Mouse (Mus musculus) heart, embryonic 15.5 days (tissue): ENCODE data around the gene Anks1b. TPM values are rescaled to one million over a fixed set of nuclear protein-coding genes. Genes with fewer than 3 reads are reported as not detected.

Experiments used
- ATAC-seq: fragments of 200-750 bp; cut with Nextera tagmentation; replicated peaks from 2 replicates; pipeline ENCODE4 v1.8.0; 2017; ENCODE audit warnings: low read depth, moderate TSS enrichment; ENCODE audit not compliant: insufficient number of reproducible peaks, insufficient read depth, low FRiP score
- H3K27ac ChIP-seq: fragments of 300-500 bp; sonication (generic); 2 replicates; pipeline ENCODE4 v1.5.1; 2015; ENCODE audit warnings: mild to moderate bottlenecking, inconsistent platforms
- H3K27me3 ChIP-seq: fragments of 300-500 bp; sonication (generic); 2 replicates; pipeline ENCODE4 v1.6.1; 2015; ENCODE audit warnings: inconsistent platforms
- H3K36me3 ChIP-seq: fragments of 300-500 bp; sonication (generic); 2 replicates; pipeline ENCODE4 v1.6.1; 2015; ENCODE audit warnings: mild to moderate bottlenecking, inconsistent platforms
- H3K4me1 ChIP-seq: fragments of 300-500 bp; sonication (generic); replicated peaks from 2 replicates; pipeline ENCODE4 v1.6.1; 2015; ENCODE audit warnings: inconsistent platforms
- H3K4me2 ChIP-seq: fragments of 300-500 bp; sonication (generic); 2 replicates; pipeline ENCODE4 v1.6.1; 2015; ENCODE audit warnings: inconsistent platforms, mild to moderate bottlenecking, moderate library complexity
- H3K4me3 ChIP-seq: fragments of 300-500 bp; sonication (generic); 2 replicates; pipeline ENCODE4 v1.5.1; 2015; ENCODE audit warnings: mild to moderate bottlenecking, inconsistent platforms
- H3K9ac ChIP-seq: fragments of 300-500 bp; sonication (generic); 2 replicates; pipeline ENCODE4 v1.6.1; 2015; ENCODE audit warnings: mild to moderate bottlenecking, inconsistent platforms
- H3K9me3 ChIP-seq: fragments of 300-500 bp; sonication (generic); replicated peaks from 2 replicates; pipeline ENCODE4 v1.6.1; 2016; ENCODE audit warnings: inconsistent platforms
- WGBS: fragments of 180-500 bp; shearing (Covaris S2); methylation state at CpG from one replicate; pipeline ENCODE4 v1.1.7; 2015; ENCODE audit warnings: mixed read lengths; 5-methylcytosine and 5-hydroxymethylcytosine counted together
- polyA plus RNA-seq: library from polyadenylated mRNA; unstranded; fragments of >200 nt; fragmentation: Nextera tagmentation; extraction: Ambion mirVana; gene quantifications from 2 replicates; pipeline ENCODE4 v1.2.1, GENCODE M21; 2015

Gene Anks1b
- polyA plus RNA-seq, 1 experiment from 2014 or later = 0.79 TPM

DNA sequence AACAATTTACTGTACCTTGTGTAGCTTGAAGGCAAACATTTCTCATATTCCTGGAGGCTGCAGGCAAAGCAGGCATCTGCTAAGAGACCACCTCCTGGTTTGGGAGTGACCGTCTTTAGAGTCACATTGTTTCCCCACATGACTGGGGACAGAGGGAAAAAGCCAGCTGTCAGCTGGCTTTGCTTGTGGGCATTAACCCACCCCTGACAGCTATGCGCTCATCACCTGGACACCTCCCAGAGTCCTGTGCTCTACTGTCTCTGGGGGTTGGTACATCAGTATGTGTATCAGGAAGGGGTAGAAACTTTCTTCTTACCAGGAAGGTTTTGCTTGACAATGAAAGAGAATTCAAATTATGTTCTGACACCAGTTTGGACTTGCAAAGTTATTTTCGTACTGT is 207.8 kb downstream of the Anks1b start:
- 50% methylated on average over 3 of the region's 3 CpGs for WGBS
- Histone ChIP-seq H3K4me3 (no peak overlapping the region), H3K4me2 (no peak overlapping the region), H3K27me3 (no peaks in the 10 kb centered on the region), H3K36me3 (no peaks in the 10 kb centered on the region), H3K4me1 (no peaks in the 10 kb centered on the region), H3K27ac (no peak overlapping the region), H3K9ac (no peak overlapping the region), H3K9me3 (no peaks in the 10 kb centered on the region)
- ATAC-seq = no peak

DNA sequence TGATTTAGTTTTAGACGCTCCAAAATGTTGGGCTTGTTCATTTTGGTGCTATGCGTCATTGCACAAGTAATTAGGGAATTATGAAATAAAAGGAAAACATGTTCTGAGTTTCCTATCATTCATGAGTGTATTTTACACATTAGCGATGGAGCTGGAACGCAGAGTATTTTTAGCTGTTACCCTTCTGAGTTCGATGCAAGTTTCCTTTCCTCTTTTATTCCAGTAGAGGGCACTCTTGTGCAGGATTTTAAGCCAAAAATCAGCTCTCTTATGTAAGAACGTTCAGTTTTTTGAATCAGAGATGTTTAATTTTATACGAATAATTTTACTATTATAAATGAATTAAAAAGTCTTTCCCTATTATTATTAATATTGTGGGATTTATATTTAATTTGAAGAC is 208.3 kb downstream of the Anks1b start:
- ATAC-seq = no peak
- no peak overlapping the region for H3K27ac ChIP-seq
- WGBS = 16% methylated on average over 7 of the region's 7 CpGs

DNA sequence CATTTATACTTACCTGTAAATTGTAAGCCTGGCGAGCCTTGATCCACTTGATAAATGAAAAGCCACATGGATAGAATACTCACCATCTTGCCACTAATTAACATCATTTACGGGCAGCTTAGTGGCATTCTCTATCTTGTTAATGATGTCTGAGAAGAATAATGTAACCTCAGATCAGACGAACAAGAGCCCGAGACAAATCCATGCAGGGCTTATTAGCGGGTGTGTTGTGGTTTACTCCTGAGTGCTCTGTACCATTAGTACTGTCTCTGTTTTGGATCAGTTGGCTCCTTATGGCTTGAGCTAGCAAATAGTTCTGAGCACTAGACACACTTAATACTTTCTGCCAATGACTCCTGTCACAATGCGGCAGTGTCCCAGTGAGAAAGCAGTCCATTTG is 220.6 kb downstream of the Anks1b start:
- 83% methylated on average over 6 of the region's 6 CpGs for WGBS
- ATAC-seq = no peak
- Histone ChIP-seq H3K27ac (no peak overlapping the region), H3K27me3 (no peaks in the 10 kb centered on the region), H3K9me3 (no peaks in the 10 kb centered on the region), H3K4me2 (no peak overlapping the region), H3K9ac (no peak overlapping the region), H3K36me3 (no peaks in the 10 kb centered on the region), H3K4me3 (no peak overlapping the region), H3K4me1 (no peaks in the 10 kb centered on the region)

More for the DNA sequence above, 208.3 kb downstream of the Anks1b start:
- H3K4me2 ChIP-seq = no peak overlapping the region
- H3K9ac ChIP-seq = no peak overlapping the region
- H3K36me3 ChIP-seq = no peaks in the 10 kb centered on the region
- no peaks in the 10 kb centered on the region for H3K27me3 ChIP-seq
- H3K4me3 ChIP-seq = no peak overlapping the region
- H3K9me3 ChIP-seq = no peaks in the 10 kb centered on the region
- no peaks in the 10 kb centered on the region for H3K4me1 ChIP-seq

DNA sequence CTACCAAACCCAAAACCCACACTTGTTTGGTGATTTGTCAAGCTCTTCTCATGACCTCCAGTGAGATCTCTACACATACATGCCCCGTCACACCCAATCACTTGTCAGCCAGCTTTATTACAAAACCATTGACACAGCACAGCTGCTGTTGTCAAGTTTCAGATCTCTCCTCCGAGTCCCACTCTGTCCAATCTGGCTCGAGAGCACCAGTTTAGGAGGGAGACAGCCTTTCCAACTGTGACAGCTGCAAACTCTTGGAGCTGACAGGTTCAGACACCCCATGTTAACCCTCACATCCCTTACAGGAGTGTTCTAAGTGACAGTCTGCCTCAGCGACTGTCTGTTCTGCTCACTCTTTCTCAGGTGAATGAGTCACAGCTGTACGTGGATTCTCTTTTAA is 239.4 kb downstream of the Anks1b start:
- 44% methylated on average over 5 of the region's 5 CpGs for WGBS
- no peaks in the 10 kb centered on the region for H3K9me3 ChIP-seq

DNA sequence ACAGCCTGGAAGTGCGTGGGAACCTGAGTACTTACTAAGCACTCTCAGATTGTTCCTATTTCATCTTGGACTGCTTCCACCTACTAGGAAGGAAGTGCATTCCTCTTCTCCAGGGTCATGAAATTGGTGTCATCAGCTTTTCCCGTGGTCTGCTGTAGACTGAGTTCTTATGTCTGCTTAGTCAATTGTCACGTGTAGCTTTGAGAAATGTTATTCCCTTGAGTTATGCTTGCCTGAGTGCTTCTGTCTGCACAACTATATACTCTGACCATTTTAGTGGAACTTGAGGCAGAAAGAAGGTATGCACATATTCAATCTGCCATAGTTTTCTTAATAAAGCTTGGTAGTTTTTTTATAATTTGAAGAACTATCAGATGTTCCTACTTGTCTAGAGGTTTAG is 243.6 kb downstream of the Anks1b start:
- Histone ChIP-seq H3K9ac (no peak overlapping the region), H3K4me3 (no peak overlapping the region), H3K9me3 (no peaks in the 10 kb centered on the region), H3K36me3 (no peaks in the 10 kb centered on the region), H3K27me3 (no peaks in the 10 kb centered on the region), H3K4me2 (no peak overlapping the region), H3K27ac (no peak overlapping the region), H3K4me1 (no peaks in the 10 kb centered on the region)
- no peak for ATAC-seq
- WGBS = 49% methylated on average over 3 of the region's 3 CpGs

More for the DNA sequence above, 239.4 kb downstream of the Anks1b start:
- Histone ChIP-seq H3K4me1 (no peaks in the 10 kb centered on the region), H3K4me3 (no peak overlapping the region), H3K27me3 (no peaks in the 10 kb centered on the region), H3K4me2 (no peak overlapping the region), H3K9ac (no peak overlapping the region), H3K36me3 (no peaks in the 10 kb centered on the region), H3K27ac (no peak overlapping the region)
- ATAC-seq = no peak

DNA sequence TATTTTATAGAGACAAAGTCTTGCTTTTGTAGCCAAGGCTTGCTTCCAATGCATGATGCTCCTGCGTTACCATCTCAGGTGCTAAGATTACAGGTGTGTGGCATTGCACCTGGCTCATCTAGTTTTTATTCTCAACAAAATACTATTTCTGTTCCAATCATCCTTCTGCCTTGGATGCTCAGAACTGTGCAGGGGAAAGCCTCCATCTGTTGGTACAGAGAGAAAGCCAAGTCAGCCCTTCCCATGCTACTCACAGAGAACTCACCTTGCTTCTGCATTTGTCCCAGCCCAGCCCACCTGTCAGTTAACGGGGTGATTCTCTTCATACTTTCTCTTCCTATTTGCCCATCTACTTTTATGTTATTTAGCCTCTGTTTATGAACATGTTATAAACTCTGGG is 244.5 kb downstream of the Anks1b start:
- H3K4me3 ChIP-seq = no peak overlapping the region
- no peaks in the 10 kb centered on the region for H3K36me3 ChIP-seq
- 80% methylated on average over 2 of the region's 2 CpGs for WGBS
- no peak overlapping the region for H3K9ac ChIP-seq
- H3K9me3 ChIP-seq = no peaks in the 10 kb centered on the region
- H3K4me1 ChIP-seq = no peaks in the 10 kb centered on the region
- H3K4me2 ChIP-seq = no peak overlapping the region
- H3K27me3 ChIP-seq = no peaks in the 10 kb centered on the region
- no peak for ATAC-seq
- no peak overlapping the region for H3K27ac ChIP-seq

DNA sequence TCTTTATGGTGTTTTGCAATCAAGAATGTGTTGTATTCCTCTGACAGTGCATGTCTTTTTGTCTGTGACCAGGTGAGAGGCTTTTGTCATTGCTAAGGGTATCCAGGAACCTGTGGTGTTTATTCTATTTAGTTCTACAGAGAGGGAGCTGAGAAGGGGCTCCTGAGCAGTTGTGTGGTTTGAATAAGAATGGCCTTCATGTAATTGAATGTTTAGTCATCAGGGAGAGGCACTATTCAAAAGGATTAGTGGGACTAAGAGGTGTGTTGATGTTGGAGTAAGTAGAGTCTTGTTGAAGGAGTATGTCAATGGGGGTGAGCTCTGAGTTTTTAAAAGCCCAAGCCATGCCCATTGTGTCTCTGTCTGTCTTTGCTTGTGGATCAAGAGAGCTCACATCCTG is 264.2 kb downstream of the Anks1b start:
- Histone ChIP-seq H3K27ac (no peak overlapping the region), H3K4me2 (no peak overlapping the region), H3K27me3 (no peaks in the 10 kb centered on the region), H3K9ac (no peak overlapping the region), H3K9me3 (no peaks in the 10 kb centered on the region), H3K36me3 (no peaks in the 10 kb centered on the region), H3K4me1 (no peaks in the 10 kb centered on the region), H3K4me3 (no peak overlapping the region)
- ATAC-seq = no peak

DNA sequence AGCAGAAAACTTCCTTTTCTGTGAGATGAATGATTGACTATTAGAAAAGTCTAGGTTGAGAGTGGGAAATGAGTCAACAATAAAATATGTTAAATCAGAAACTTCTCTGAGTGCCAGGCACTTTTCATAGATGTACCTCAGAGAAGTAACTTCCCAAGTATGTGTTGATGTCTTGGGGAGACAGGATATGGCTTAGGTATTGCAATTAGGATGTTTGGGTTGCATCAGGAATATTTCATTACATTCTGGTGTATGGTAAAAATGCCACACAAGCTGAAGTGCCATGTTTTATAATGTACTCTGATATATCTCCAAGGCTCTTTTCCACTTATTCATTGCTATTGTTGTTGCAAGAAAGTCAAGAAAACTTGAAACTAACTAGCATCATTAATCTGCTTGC is 267.6 kb downstream of the Anks1b start:
- no peak for ATAC-seq
- Histone ChIP-seq H3K27ac (no peak overlapping the region), H3K4me2 (no peak overlapping the region), H3K4me1 (no peaks in the 10 kb centered on the region), H3K9ac (no peak overlapping the region), H3K27me3 (no peaks in the 10 kb centered on the region), H3K36me3 (no peaks in the 10 kb centered on the region), H3K9me3 (no peaks in the 10 kb centered on the region), H3K4me3 (no peak overlapping the region)

DNA sequence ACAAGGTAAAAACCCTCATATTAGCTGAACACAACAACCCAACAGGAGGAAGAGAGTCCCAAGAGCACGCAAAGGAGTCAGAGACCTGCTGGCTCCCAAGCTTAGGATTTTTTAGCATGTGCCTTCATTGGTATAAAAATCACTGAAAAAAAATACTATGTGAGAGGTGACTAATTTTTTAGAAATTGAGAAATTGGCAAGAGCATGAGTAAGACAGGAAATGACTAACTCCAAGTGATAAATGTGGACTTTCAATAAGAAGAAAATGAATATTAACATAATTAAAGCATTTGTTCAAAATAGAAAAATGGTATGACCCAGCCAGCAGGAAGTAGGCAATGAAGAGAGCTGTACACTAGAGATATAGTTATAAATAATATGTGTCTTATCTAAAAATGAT is 271.1 kb downstream of the Anks1b start:
- no peak for ATAC-seq
- H3K9me3 ChIP-seq = no peaks in the 10 kb centered on the region
- no peaks in the 10 kb centered on the region for H3K36me3 ChIP-seq
- H3K27ac ChIP-seq = no peak overlapping the region
- 74% methylated on average over 1 of the region's 1 CpGs for WGBS
- no peak overlapping the region for H3K4me2 ChIP-seq
- H3K27me3 ChIP-seq = no peaks in the 10 kb centered on the region
- H3K4me1 ChIP-seq = no peaks in the 10 kb centered on the region
- no peak overlapping the region for H3K4me3 ChIP-seq
- H3K9ac ChIP-seq = no peak overlapping the region

DNA sequence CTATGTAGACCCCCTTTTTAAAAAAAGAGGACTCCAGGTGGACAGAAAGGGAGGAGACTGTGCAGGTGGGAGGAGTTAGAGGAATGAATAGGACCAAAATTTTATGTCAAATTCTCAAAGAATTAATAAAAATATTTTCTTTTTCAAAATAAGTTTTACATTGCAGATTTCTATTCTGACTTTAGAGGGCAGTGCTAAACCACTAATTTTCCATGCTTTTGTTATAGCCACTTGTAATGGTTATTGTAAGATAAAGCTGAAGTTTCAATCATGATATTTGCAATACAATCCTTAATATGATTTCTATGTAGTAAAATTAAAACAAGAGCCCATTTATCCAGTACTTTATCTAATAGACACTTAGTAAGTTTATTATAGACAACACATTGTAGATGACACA is 278.2 kb downstream of the Anks1b start:
- H3K9ac ChIP-seq = no peak overlapping the region
- H3K9me3 ChIP-seq = no peaks in the 10 kb centered on the region
- H3K4me1 ChIP-seq = no peaks in the 10 kb centered on the region
- ATAC-seq = no peak
- no peak overlapping the region for H3K27ac ChIP-seq
- no peak overlapping the region for H3K4me3 ChIP-seq
- H3K36me3 ChIP-seq = no peaks in the 10 kb centered on the region
- H3K4me2 ChIP-seq = no peak overlapping the region
- H3K27me3 ChIP-seq = no peaks in the 10 kb centered on the region

DNA sequence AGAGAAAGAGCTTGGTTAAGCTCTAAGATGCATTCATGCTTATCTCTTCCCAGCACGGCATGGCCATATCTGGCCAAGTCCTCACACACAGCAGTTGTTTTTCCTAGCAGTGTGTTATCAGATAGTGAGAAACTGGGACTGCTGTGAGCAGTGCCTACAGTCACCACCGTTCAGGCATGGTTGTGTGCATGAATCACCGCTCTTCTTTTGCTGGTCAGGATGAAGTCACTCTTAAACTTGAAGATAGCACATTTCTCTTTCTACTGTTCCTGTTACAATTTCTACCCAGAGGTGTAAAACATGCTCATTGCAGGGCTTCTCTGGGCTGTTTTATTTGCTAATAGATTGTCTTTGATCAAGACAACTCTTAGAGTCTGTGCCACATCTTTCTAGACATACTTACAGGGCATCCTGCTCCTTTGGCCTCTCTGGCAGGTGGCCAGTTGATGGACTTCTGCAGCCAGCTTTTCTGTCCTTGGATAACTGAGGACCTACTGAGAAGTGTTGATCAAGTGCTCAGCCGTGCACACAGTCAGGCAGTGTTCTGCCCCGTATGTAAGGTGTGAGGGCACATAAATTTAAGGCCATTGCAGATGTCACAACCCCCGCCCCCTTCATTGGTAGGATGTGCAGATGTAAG is 296.8 kb downstream of the Anks1b start:
- WGBS = 55% methylated on average over 6 of the region's 6 CpGs
- Histone ChIP-seq H3K4me3 (no peak overlapping the region), H3K36me3 (no peaks in the 10 kb centered on the region), H3K9ac (no peak overlapping the region), H3K27ac (no peak overlapping the region), H3K27me3 (no peaks in the 10 kb centered on the region), H3K4me2 (no peak overlapping the region), H3K4me1 (no peaks in the 10 kb centered on the region), H3K9me3 (no peaks in the 10 kb centered on the region)
- no peak for ATAC-seq

DNA sequence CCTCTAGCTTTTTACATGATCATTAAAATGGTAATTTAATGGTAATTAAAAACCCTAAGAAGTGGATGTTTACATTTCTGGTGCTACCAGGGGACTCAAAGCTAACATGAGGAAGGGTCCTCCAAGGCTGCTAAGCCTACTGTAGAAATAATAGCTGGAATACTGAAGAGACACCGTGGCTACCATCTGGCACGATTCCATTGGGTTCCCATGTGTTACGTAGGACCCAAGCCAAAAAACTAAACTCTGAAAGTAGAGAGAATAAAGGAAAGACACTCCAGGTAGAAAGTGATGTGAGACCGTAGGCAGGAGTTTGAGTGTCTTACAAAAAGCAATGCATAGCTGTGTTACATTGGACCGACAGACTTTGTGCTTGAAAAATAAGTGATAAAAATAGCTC is 317.1 kb downstream of the Anks1b start:
- Histone ChIP-seq H3K9ac (no peak overlapping the region), H3K27me3 (no peaks in the 10 kb centered on the region), H3K36me3 (no peaks in the 10 kb centered on the region), H3K27ac (no peak overlapping the region), H3K9me3 (no peaks in the 10 kb centered on the region), H3K4me3 (no peak overlapping the region), H3K4me2 (no peak overlapping the region), H3K4me1 (no peaks in the 10 kb centered on the region)
- no peak for ATAC-seq
- WGBS = 64% methylated on average over 5 of the region's 5 CpGs
